Mouse (Mus musculus) liver, adult 2 months (tissue): Measurements from ENCODE around the gene Pusl1. TPM values are rescaled to one million over a fixed set of nuclear protein-coding genes. Genes with fewer than 3 reads are reported as not detected.

ENCODE experiments used
- DNase-seq: peaks from one replicate; pipeline ENCODE4 v3.0.0-alpha.2; 2011; ENCODE audit warnings: low read depth, low spot score; ENCODE audit errors: extremely low read depth
- H3K27ac ChIP-seq: fragments of 200-500 bp; replicated peaks from 2 replicates; pipeline ENCODE4 v1.5.1; 2012; ENCODE audit warnings: low read depth, mild to moderate bottlenecking, control low read depth, inconsistent platforms, low read length; ENCODE audit not compliant: insufficient read depth
- H3K27me3 ChIP-seq: fragments of 200-500 bp; 2 replicates; pipeline ENCODE4 v1.6.1; 2012; ENCODE audit warnings: mild to moderate bottlenecking, moderate library complexity, low read length, inconsistent platforms; ENCODE audit not compliant: control insufficient read depth, insufficient read depth
- H3K36me3 ChIP-seq: fragments of 200-500 bp; 2 replicates; pipeline ENCODE4 v1.6.1; 2012; ENCODE audit warnings: low read length, inconsistent platforms; ENCODE audit not compliant: control insufficient read depth, insufficient read depth
- H3K4me1 ChIP-seq: fragments of 200-500 bp; 2 replicates; pipeline ENCODE4 v1.6.1; 2011; ENCODE audit warnings: low read length; ENCODE audit not compliant: control insufficient read depth, insufficient read depth
- H3K4me3 ChIP-seq: fragments of 200-500 bp; 2 replicates; pipeline ENCODE4 v1.5.1; 2011; ENCODE audit warnings: low read depth, mild to moderate bottlenecking, control low read depth, low read length, moderate library complexity; ENCODE audit not compliant: insufficient read depth
- H3K79me2 ChIP-seq: fragments of 200-500 bp; 2 replicates; pipeline ENCODE4 v1.6.1; 2012; ENCODE audit warnings: inconsistent platforms, mild to moderate bottlenecking, low read length, moderate library complexity; ENCODE audit not compliant: control insufficient read depth, insufficient read depth
- H3K9ac ChIP-seq: fragments of 200-500 bp; 2 replicates; pipeline ENCODE4 v1.6.1; 2012; ENCODE audit warnings: low read depth, mild to moderate bottlenecking, control low read depth, inconsistent platforms, low read length
- CTCF ChIP-seq: fragments of 200-500 bp; IDR thresholded peaks from 2 replicates; pipeline ENCODE4 v1.5.1; 2011; ENCODE audit warnings: low read depth, low read length, control low read depth
- POLR2A ChIP-seq: fragments of 200-500 bp; IDR thresholded peaks from 2 replicates; pipeline ENCODE4 v1.6.1; 2011; ENCODE audit warnings: low read length, control low read depth; ENCODE audit not compliant: insufficient read depth; ENCODE audit errors: extremely low read depth
- WGBS: fragments of 180-500 bp; shearing (Covaris S2); methylation state at CpG from one replicate; pipeline ENCODE4 v1.1.7; 2018; 5-methylcytosine and 5-hydroxymethylcytosine counted together
- polyA plus RNA-seq: library from polyadenylated mRNA; depleted of rRNA; stranded (reverse); fragments of >200 nt; gene quantifications from 2 replicates; pipeline ENCODE4 v1.2.3, GENCODE M21; 2012
- total RNA-seq: library from RNA; depleted of rRNA; stranded (reverse); fragments of >200 nt; gene quantifications from 2 replicates; pipeline ENCODE4 v1.2.3, GENCODE M21; 2014

Pusl1 gene
- total and polyA plus RNA-seq, 2 experiments, result 13.6 to 33.5 TPM

GRCm38 (mm10) chr4:155892438-155893211 lies 1.0 kb upstream of the Pusl1 start:
- no peaks in the 10 kb centered on the region; the same call in 1 of the 2 replicates for H3K36me3 ChIP-seq
- peaks cover 3% of the 10 kb centered on the region; the same call in 1 of the 2 replicates for H3K4me1 ChIP-seq
- DNase-seq, result no peak

GRCm38 (mm10) chr4:155892017-155892416 lies 436 bp upstream of the Pusl1 start:
- WGBS, result under 1% methylated on average over 52 of the region's 56 CpGs
- no peaks in the 10 kb centered on the region for H3K27me3 ChIP-seq
- H3K27ac ChIP-seq, result peak overlapping the region; percentile 97
- peaks cover 3% of the 10 kb centered on the region; the same call in 1 of the 2 replicates for H3K36me3 ChIP-seq
- DNase-seq, result peak; percentile 58
- H3K79me2 ChIP-seq, result peaks cover 8% of the 10 kb centered on the region; the same call in 1 of the 2 replicates
- TF ChIP-seq CTCF (no peak; the same call in 1 of the 2 replicates), POLR2A (0 out of 2 replicates have a peak, but pooled peaks have one; percentile 38)
- H3K4me1 ChIP-seq, result peaks cover 3% of the 10 kb centered on the region; the same call in 1 of the 2 replicates
- peak overlapping the region; percentile 90 for H3K9ac ChIP-seq
- peak overlapping the region; percentile 87 for H3K4me3 ChIP-seq

More at GRCm38 (mm10) chr4:155892438-155893211, 1.0 kb upstream of the Pusl1 start:
- peak overlapping the region; percentile 20; the same call in 1 of the 2 replicates for H3K27ac ChIP-seq
- TF ChIP-seq POLR2A (no peak), CTCF (no peak)
- 8% methylated on average over 37 of the region's 37 CpGs for WGBS
- H3K79me2 ChIP-seq, result peaks cover 8% of the 10 kb centered on the region; the same call in 1 of the 2 replicates
- no peaks in the 10 kb centered on the region for H3K27me3 ChIP-seq
- peak overlapping the region; percentile 87 for H3K4me3 ChIP-seq
- peak overlapping the region; percentile 90 for H3K9ac ChIP-seq

GRCm38 (mm10) chr4:155891011-155891471 lies 540 bp downstream of the Pusl1 start:
- Histone ChIP-seq H3K4me1 (peaks cover 3% of the 10 kb centered on the region; the same call in 1 of the 2 replicates), H3K4me3 (peak overlapping the region; percentile 87), H3K27ac (peak overlapping the region; percentile 30; the same call in 1 of the 2 replicates), H3K27me3 (no peaks in the 10 kb centered on the region), H3K79me2 (peaks cover 8% of the 10 kb centered on the region; the same call in 1 of the 2 replicates), H3K36me3 (peaks cover 8% of the 10 kb centered on the region; the same call in 1 of the 2 replicates), H3K9ac (peak overlapping the region; percentile 79)
- under 1% methylated on average over 34 of the region's 34 CpGs for WGBS
- TF ChIP-seq POLR2A (no peak), CTCF (no peak)
- DNase-seq, result peak; percentile 41

- DNase-seq, result no peak
- no peak overlapping the region for H3K9ac ChIP-seq
- TF ChIP-seq POLR2A (no peak), CTCF (no peak)
- peaks cover 14% of the 10 kb centered on the region; the same call in 1 of the 2 replicates for H3K36me3 ChIP-seq
- WGBS, result 95% methylated on average over 5 of the region's 5 CpGs
- peaks cover 4% of the 10 kb centered on the region; the same call in 1 of the 2 replicates for H3K79me2 ChIP-seq
- H3K4me1 ChIP-seq, result peaks cover 3% of the 10 kb centered on the region; the same call in 1 of the 2 replicates
- H3K27ac ChIP-seq, result no peak overlapping the region
- H3K4me3 ChIP-seq, result no peak overlapping the region
- no peaks in the 10 kb centered on the region for H3K27me3 ChIP-seq
Observed at GRCm38 (mm10) chr4:155889316-155889715, 2.3 kb downstream of the Pusl1 start.

GRCm38 (mm10) chr4:155888181-155888580 lies 3.4 kb downstream of the Pusl1 start:
- H3K27me3 ChIP-seq, result no peaks in the 10 kb centered on the region
- 96% methylated on average over 9 of the region's 9 CpGs for WGBS
- peaks cover 3% of the 10 kb centered on the region; the same call in 1 of the 2 replicates for H3K79me2 ChIP-seq
- peaks cover under 1% of the 10 kb centered on the region; the same call in 1 of the 2 replicates for H3K4me1 ChIP-seq
- H3K4me3 ChIP-seq, result no peak overlapping the region
- TF ChIP-seq CTCF (no peak), POLR2A (no peak)
- DNase-seq, result no peak
- no peak overlapping the region for H3K27ac ChIP-seq
- H3K36me3 ChIP-seq, result peaks cover 14% of the 10 kb centered on the region; the same call in 1 of the 2 replicates
- no peak overlapping the region for H3K9ac ChIP-seq
